Mouse (Mus musculus): Measurements from ENCODE around the gene Ache.
A peak's percentile ranks its signal among the peaks of the same experiment; 100 is the strongest.
"Not testable (repeated sequence)": the region's sequence is repeated elsewhere in the genome, so short reads cannot be mapped to it uniquely, and the experiment has no call there.

The Ache gene

DNA sequence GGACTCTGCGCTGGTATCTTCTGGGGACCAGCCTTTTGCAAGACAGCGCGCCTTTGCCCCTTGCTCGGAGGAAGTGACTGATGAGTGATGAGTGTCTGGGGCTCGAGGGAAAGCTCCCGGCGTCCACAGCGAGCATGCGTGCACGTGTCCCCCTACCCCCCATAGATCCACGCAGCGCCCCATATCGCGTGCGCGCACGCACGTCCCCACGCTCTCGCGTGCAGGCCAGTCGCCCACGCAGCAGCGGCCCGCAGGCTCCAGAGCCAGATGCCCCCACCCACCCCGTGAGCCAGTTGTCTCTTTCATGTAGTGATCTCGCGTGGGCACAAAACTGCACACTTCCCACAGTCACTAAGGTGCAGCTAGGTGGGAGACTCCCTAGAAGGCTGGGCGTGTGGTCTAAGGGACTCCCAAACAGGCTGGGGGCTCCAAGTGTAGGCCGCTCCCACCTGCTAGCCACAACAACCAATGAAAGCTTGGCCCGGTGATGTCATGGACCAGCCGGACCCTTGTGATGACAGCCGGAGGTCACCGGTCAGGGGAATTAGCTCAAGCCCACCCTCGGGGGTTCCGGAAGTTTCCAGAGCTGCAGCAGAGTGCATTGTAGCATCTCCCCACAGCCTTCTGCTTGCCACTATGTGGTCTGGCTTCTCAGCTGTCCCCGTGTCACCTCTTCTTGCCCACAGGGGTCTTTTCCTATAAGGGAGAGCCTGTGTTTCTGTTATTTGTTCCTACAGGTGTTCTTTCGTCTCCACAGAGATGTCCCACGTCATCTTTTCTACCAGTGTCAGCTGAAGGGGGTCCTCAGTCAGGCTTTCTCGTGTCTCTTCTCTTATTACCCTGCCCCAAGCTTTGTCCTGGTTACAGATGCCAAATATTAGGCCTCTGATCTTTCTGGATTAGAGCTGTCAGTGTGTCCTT is at the start of gene Ache:
Ache (plus strand) TSS at position 488 of the 921 bp plus-strand sequence.
- DNase-seq (ENCODE audit: low spot score), result no peak

DNA sequence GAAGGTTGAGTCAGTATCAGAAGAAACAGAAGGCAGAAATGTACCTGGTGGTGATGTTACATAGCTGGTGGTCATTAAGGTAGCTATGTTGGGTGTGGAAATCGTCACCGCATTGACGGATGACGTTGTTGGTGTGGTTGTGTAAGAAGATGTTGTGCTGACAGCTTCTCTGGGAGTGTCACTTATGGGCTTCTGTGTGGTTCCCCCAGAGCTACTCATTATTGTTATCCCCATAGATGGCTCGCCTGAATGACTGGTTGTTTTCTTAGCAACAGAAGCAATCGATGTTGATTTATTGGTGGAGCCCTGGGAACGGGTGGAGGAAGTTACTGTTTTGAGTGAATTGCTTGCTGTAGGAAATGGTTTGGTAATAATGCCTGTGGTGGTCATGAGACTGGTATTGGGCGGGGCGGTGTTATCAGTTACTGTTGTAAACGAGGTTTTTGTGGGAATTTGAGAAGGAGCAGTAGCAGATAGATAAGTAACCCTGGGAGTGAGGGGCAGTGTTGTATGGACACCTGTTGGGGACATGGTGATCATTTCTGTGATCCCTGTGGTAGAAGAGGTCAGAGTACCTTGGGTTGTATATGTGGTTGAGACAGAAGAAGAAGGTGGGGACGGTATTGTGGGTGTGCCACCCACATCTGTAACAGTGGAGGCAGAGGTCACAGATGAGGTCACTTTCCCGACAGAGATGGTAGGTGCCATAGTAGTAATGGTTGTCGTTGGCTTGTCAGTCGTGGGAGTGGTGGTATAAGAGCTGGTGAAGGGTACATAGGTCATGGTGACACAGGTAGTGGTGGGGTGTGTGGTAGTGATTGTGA is 23.2 kb upstream of the Ache start:
- no peak for DNase-seq (ENCODE audit: low spot score)

DNA sequence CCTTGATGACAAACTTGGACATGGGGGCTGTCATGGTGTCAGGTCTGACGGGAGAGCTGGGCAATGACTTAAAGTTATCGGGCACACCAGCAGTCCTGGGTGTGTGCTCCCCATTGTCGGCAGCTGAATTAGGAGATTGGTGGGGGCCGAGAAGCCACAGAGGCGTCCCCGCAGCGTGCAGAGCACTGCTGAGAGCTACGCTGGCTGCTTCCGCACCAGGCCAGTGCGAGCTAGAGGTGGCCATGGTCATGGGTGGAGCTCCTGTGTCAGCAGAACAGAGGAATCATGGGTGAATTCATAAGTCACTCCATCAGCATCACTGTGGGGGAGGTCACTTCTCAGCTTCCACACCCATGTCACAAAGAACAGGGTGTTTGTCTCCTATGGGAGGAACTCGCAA is 22.5 kb upstream of the Ache start:
- no peak for DNase-seq (ENCODE audit: low spot score)

DNA sequence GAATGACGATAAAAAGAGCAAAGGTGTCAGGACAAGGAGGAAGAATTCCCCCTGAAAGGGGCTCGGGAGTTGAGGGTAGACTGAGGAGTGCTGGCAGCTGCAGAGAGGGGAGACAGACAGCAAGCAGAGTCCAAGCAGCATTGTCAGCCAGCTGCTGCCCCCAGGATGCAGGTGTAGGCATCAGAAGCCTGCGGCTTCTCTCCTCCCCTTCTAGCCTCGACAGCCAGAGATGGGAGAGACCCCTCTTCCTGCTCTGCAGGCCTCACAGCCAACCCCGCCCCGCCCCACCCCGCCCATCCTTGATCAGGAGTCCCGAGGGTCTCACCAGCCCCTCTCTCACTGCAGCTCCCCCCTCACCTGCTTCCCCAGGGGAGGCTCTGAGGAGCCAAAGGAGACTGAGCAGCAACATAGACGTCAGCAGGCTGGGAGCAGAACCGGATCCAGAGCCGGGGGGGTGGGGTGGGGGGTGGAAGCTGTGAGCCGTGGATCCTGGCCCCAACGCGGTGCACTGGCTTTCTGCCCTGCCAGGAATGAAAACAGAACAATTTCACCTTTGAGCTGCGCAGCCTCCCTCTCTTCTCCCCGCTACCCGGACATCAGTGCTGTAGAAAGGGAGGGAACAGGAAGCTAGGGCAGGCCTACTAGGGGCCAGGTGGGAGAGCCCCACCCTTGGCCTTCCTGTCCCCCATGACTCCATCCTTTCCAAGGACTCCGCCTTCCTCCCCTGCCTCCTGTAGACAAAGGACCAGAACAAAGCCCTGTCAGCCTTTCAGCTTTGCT is 19.0 kb upstream of the Ache start:
- no peak for DNase-seq (ENCODE audit: low spot score)

DNA sequence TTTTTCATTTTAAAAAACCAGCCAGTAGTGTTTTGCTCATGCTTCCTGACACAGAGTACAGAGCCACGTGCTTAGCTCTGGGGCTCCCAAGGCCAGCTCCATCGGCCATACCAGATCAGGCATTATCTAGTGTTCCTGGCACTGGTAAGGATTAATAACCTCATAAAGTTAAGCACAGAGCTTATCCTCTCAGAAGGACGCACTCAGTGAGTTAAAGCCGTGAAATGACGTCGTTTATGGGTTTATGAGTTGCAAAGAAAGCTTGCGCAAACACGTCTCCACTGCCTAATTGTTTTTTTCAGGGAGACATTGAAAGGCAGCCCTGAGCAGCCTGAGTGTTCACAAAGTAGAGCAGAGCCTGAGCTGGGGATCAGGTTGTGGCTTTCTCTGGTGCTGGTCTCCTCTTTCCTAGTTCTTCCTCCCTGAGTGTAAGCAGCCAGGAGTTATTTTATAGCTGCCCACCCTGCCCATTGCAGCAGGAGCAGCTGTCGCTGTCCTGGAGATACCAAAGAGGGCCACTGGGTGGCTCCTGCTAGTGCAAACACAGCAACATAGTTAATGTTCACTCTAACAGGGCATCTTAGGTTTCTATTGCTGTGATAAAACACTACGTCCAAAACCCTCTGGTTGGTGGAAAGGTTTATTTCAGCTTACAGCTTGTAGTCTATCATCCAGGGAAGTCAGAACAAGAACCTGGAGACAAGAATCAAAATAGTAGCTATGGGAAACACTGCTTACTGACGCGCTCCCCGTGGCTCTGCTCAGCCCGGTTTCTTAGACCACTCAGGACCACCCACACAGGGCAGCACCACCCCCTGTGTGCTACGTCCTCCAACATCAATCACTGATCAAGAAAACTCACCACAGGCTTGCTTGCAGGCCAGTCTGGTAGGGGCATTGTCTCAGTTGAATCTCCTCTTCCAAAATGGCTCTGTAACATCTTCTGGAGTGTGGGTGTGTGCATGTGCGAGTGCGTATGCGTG is 9.7 kb upstream of the Ache start:
- no peak for DNase-seq (ENCODE audit: low spot score)

DNA sequence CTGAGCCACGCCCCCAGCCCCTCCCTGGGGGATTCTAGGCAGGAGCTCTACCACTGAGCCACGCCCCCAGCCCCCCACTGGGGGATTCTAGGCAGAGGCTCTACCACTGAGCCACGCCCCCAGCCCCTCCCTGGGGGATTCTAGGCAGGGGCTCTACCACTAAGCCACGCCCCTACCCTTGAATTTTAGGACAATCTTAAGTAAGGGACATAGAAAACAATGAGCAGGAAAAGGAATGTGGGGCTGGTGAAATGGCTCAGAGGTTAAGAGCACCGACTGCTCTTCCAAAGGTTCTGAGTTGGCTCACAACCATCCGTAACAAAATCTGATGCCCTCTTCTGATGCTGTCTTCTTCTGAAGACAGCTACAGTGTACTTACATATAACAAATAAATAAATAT is 2.9 kb upstream of the Ache start:
- DNase-seq (ENCODE audit: low spot score), result not testable (repeated sequence)

DNA sequence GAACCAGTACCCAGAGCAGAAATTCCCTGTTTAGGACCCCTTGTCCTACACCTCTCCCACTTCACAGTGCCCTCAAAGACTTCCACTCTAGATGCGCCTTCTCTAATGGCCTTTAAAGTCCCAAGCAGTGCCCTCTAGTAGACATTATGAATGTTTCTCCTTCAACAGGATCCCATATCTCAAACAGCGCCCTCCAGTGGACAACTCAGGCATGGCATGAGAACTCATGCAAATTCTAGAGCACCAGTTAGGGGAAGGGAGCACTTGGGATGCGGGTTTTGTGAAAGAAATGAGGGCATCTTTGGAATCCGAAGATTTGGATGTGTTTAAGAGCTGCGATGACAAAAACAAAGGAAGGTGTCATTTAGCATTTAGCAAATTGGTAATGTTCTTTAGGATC is 2.3 kb upstream of the Ache start:
- no peak for DNase-seq (ENCODE audit: low spot score)

DNA sequence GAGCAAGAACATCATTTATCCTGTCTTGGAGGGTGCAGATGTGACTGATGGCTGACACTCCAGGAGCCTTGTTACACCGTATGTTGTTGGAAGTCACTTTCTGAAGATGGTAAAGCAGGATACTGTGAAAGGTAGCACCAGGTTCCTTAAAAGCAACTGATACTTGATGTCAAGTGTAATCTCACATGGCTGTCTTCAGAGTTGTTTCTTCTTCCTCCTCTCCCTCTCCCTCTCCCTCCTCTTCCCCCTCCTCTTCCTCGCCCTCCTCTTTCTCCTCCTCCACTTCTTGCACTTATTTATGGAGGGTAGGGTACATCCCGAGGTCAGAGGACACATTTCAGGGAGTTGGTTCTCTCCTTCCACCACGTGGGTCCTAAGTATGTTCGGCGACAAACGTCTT is 1.3 kb upstream of the Ache start:
- no peak for DNase-seq (ENCODE audit: low spot score)

DNA sequence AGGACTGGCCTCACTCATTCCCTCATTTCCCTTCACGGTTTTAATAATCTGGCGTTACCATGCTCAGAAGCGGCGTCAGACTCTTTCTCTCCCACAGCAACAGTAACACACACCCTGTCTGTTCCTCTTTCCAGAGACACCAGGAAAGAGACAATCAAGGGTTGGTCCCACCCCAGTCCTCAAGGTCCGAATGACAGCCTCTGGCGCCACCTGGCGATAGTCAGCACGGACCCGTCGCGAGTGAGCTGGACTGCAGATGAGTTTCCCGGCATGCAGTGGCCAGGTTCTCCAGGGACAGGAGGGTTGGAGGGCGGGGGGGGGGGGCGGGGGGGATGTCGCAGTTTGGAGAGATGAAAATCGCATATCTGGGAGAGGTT is 676 bp upstream of the Ache start:
- DNase-seq (ENCODE audit: low spot score), result peak; percentile 71

DNA sequence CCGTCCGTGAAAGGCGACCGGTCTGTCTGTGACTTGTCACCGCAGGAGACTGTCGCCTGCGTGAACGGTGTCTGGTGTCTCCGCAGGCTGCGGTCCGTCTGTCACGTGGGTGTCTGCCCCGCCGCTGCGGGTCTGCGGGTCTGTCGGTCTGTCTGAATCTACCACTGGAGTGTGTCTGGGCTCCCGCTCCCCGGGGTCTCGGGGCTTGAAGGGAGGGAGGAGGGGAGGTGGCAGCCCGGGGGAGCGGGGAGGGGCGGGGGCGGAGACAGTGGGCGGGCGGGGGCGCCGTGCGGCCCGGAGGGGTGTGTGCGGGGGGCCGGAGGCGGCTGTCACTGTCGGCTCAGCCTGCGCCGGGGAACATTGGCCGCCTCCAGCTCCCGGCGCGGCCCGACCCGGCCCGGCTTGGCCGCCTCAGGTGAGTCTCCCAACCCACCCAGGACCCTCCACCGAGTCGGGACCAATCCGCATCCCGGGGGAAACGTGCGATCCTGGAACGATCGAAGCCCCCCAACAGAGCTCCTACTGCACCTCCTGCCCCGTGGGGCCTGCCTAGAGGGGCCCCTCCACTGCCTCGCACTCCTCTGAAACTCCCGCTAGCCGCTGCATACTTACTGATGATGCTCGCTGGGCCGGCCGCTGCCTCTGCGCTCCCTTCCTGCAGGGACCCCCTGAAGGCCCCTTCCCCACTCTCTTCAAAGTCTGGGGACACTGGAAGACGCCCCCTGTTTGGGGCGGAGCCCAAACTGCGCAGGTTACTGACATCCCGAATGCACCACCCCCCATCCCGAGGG is 829 bp downstream of the Ache start:
- DNase-seq (ENCODE audit: low spot score), result no peak

DNA sequence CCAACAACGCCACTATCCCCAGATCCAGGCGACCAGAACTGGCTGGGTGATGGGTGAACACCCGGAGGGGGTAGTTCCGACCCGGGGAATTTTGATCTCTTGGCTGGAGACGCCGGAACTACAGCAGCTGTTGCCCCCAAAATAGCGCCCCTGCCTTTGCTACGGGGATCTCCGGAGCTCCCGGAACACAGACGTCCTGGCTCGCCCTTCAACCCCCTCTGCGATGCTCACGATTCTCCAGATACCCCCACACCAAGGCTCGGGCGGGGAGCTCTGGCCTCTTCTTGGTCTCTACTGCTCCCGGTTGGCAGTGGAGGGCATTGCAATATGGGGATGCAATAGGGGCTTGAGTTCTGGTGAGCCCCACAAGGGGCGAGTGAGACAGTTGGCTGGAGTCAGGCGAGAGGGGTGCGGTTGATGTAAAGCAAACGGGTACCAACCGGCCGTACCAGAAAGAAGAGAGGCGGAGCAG is 1.7 kb downstream of the Ache start:
- no peak for DNase-seq (ENCODE audit: low spot score)

DNA sequence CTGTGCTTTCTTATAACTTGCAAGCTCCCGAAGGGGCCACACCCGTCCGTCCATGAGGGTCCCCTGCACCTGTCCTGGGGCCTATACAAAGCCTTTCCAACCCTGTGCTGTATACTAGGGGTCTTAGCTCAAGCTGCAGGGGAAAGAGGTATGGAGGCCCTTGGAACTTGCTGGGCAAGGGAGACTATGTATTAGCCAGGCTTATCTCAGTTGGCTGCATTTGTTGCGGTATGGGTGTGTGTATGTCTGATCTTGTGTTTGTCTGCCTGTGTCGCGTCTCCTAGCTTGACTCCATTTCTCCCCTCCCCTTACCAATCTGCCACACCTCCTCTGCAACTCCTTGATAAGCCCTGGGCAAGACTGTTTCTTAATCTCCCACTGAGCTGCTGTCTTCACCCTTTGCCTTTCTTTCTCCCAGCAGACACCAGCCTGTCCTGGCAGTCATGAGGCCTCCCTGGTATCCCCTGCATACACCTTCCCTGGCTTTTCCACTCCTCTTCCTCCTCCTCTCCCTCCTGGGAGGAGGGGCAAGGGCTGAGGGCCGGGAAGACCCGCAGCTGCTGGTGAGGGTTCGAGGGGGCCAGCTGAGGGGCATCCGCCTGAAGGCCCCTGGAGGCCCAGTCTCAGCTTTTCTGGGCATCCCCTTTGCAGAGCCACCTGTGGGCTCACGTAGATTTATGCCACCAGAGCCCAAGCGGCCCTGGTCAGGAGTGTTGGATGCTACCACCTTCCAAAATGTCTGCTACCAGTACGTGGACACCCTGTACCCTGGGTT is 2.5 kb downstream of the Ache start:
- no peak for DNase-seq (ENCODE audit: low spot score)

DNA sequence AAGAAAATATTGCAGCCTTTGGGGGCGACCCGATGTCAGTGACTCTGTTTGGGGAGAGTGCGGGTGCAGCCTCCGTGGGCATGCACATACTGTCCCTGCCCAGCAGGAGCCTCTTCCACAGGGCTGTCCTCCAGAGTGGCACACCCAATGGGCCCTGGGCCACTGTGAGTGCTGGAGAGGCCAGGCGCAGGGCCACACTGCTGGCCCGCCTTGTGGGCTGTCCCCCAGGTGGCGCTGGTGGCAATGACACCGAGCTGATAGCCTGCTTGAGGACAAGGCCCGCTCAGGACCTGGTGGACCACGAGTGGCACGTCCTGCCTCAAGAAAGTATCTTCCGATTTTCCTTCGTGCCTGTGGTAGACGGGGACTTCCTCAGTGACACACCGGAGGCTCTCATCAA is 3.4 kb downstream of the Ache start:
- DNase-seq (ENCODE audit: low spot score), result no peak

DNA sequence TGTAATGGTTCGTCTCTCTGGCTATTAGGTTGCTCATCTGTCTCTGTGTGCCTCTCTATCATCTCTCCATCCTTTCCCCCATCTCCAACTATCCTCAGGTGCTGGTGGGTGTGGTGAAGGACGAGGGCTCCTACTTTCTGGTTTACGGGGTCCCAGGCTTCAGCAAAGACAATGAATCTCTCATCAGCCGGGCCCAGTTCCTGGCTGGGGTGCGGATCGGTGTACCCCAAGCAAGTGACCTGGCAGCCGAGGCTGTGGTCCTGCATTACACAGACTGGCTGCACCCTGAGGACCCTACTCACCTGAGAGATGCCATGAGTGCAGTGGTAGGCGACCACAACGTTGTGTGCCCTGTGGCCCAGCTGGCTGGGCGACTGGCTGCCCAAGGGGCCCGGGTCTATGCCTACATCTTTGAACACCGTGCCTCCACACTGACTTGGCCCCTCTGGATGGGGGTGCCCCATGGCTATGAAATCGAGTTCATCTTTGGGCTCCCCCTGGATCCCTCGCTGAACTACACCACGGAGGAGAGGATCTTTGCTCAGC is 4.1 kb downstream of the Ache start:
- no peak for DNase-seq (ENCODE audit: low spot score)

DNA sequence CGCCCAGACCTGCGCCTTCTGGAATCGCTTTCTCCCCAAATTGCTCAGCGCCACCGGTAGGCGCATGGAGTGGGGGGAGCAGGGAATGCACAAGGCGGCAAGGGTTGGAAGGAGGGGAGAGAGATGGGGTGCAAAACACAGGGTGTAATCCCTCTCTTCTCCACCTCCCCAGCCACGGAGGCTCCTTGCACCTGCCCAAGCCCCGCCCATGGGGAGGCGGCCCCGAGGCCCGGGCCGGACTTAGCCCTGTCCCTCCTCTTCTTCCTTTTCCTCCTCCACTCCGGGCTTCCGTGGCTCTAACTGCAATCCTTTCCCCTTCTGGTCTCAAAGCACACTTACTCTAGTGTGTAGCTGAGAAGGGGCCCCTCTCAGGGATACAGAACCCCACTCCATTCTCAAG is 6.0 kb downstream of the Ache start:
- DNase-seq (ENCODE audit: low spot score), result no peak

DNA sequence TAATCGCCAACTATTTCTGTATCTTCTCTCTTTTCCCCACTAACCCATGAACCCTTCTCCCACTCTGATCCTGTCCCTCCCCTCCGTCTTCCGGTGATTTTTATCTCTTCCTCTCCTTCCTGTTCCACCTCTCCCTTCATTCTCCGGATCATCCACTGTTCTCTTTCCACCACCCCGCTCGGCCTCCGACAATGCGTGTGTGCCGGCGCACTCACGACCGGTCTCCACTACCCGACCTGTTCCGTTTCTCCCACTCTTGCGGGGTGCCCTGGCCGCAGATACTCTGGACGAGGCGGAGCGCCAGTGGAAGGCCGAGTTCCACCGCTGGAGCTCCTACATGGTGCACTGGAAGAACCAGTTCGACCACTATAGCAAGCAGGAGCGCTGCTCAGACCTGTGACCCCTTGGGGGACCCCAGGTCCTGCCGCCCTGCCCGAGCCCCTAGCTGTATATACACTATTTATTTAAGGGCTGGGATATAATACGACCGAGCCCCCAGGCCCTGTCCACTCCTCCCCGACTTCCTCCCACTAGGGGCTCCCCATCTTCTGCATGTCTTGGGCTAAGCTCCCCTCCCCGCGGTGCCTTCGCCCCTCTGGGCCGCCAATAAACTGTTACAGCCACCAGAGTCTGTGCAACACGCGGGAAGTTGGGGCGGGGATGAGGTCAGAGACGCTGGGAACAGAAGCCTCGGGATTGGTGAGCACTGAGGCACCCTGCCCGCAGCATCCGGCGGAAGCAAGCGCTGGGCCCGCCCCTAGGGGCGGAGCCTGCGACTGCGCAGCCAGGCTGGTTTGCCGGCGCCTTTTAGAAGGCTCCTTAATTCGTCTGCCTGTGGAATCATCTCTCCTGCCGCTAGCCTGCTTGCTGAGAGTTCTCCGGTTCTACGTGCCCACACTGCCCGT is 6.8 kb downstream of the Ache start, which contains the start of gene Ufsp1:
Ufsp1 (plus strand) TSS at position 791 of the 905 bp plus-strand sequence.
- DNase-seq (ENCODE audit: low spot score), result peak; percentile 83

DNA sequence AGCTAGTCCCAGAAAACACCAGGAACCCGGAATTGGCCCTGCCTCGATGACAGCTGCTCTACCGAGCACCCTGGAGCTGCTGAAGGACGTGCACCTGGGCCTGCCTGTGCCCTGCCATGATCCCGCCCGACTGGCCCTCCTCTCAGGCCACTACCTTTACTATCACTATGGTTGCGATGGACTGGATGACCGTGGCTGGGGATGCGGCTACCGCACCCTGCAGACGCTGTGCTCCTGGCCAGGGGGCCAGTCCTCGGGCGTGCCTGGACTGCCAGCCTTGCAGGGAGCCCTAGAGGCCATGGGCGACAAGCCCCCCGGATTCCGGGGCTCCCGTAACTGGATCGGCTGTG is 7.4 kb downstream of the Ache start:
- DNase-seq (ENCODE audit: low spot score), result no peak

DNA sequence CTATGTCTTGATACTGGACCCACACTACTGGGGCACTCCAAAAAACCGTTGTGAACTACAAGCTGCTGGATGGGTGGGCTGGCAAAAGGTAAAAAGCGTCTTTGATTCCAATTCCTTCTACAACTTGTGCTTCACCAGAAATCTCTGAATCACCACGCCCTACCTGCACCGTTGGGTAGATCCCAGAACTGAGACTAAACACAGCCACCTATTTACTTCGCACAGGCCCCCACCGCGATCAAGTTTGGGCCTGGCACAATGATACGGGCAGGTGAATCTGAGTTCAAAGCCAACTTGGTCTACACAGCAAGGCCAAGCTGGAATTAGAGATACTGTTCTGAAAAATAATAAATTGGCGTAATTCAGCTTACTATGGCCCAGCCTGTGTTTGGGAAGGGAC is 8.0 kb downstream of the Ache start:
- DNase-seq (ENCODE audit: low spot score), result no peak

Data from urinary bladder, postnatal 10 days (tissue).